Mouse (Mus musculus): ENCODE measurements around the gene Prkab1. TPM values are rescaled to one million over a fixed set of nuclear protein-coding genes. Genes with fewer than 3 reads are reported as not detected.
A peak's percentile ranks its signal among the peaks of the same experiment; 100 is the strongest.

The Prkab1 gene
- polyA plus RNA-seq, 1 experiment = 27.7 TPM

- Histone ChIP-seq H3K27ac (ENCODE audit: insufficient read depth, low read length) (no peak overlapping the region), H3K36me3 (ENCODE audit: control insufficient read depth, insufficient read depth, low read length, poor library complexity, severe bottlenecking) (peaks cover 19% of the 10 kb centered on the region), H3K4me3 (ENCODE audit: low read depth, low read length) (no peak overlapping the region), H3K9me3 (replicated peaks; ENCODE audit: control insufficient read depth, insufficient read depth, low read length, poor library complexity, severe bottlenecking) (no peaks in the 10 kb centered on the region), H3K4me1 (ENCODE audit: control insufficient read depth, insufficient read depth, low read length) (no peaks in the 10 kb centered on the region), H3K9ac (ENCODE audit: low read depth, poor library complexity, severe bottlenecking) (no peak overlapping the region), H3K27me3 (ENCODE audit: control insufficient read depth, insufficient read depth, low read length, poor library complexity, severe bottlenecking) (no peaks in the 10 kb centered on the region)
- TF ChIP-seq EP300 (IDR thresholded peaks at IDR 0.05; ENCODE audit: insufficient read depth, low read depth, low read length) = no peak
- no peak for TF ChIP-seq POLR2A (IDR thresholded peaks at IDR 0.05; ENCODE audit: insufficient read depth, low read length)
- TF ChIP-seq CTCF (IDR thresholded peaks at IDR 0.05; ENCODE audit: low read depth, low read length) = no peak
Observed at GRCm38 (mm10) chr5:116011700-116012099, 12.6 kb downstream of the Prkab1 start.

- H3K36me3 ChIP-seq (ENCODE audit: control insufficient read depth, insufficient read depth, low read length, poor library complexity, severe bottlenecking) = peaks cover 11% of the 10 kb centered on the region
- no peaks in the 10 kb centered on the region for H3K9me3 ChIP-seq (replicated peaks; ENCODE audit: control insufficient read depth, insufficient read depth, low read length, poor library complexity, severe bottlenecking)
- H3K27ac ChIP-seq (ENCODE audit: insufficient read depth, low read length) = no peak overlapping the region
- no peaks in the 10 kb centered on the region for H3K4me1 ChIP-seq (ENCODE audit: control insufficient read depth, insufficient read depth, low read length)
- H3K9ac ChIP-seq (ENCODE audit: low read depth, poor library complexity, severe bottlenecking) = no peak overlapping the region
- no peaks in the 10 kb centered on the region for H3K27me3 ChIP-seq (ENCODE audit: control insufficient read depth, insufficient read depth, low read length, poor library complexity, severe bottlenecking)
- TF ChIP-seq POLR2A (IDR thresholded peaks at IDR 0.05; ENCODE audit: insufficient read depth, low read length) (no peak), EP300 (IDR thresholded peaks at IDR 0.05; ENCODE audit: insufficient read depth, low read depth, low read length) (no peak), CTCF (IDR thresholded peaks at IDR 0.05; ENCODE audit: low read depth, low read length) (no peak)
- H3K4me3 ChIP-seq (ENCODE audit: low read depth, low read length) = no peak overlapping the region
Observed at GRCm38 (mm10) chr5:116009884-116010627, 14.3 kb downstream of the Prkab1 start.

DNA sequence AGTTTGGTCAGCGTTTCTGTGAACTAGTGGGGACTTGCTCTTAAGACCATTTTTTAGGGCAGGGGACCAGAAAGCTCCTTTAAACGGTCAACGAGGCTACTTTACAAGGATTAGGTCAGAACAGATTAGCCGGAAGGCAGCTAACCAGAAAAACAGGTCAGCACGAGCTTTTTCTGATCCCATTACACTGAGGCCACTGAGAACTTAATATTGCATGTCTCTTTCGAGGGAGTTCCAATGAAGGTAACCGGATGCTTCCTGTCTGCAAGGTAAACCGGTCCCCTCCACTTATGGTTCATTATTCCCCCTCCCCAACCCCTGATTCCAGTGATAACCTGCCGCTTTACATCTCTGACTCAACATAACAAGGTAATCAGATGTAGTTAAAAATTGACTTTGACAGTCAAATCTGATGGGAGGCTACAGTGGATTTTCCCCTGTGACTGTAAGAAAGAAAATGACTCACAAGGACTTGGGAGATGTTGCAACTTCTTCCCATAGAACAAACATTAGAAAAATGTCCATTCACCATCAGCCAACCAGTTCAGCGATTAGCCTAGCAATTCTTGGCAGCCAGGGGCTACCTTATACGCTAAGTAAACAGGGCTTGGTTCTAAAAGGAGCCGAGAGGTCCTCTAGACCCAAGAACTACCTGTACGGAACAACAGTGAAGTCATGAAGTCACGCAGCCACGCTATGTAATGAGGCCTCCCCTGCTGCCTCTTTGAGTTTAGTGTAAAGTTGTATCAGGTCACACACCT lies 15.0 kb downstream of the Prkab1 start:
- Histone ChIP-seq H3K36me3 (ENCODE audit: control insufficient read depth, insufficient read depth, low read length, poor library complexity, severe bottlenecking) (peaks cover 8% of the 10 kb centered on the region), H3K27me3 (ENCODE audit: control insufficient read depth, insufficient read depth, low read length, poor library complexity, severe bottlenecking) (no peaks in the 10 kb centered on the region), H3K9me3 (replicated peaks; ENCODE audit: control insufficient read depth, insufficient read depth, low read length, poor library complexity, severe bottlenecking) (no peaks in the 10 kb centered on the region), H3K27ac (ENCODE audit: insufficient read depth, low read length) (no peak overlapping the region), H3K9ac (ENCODE audit: low read depth, poor library complexity, severe bottlenecking) (no peak overlapping the region), H3K4me1 (ENCODE audit: control insufficient read depth, insufficient read depth, low read length) (no peaks in the 10 kb centered on the region), H3K4me3 (ENCODE audit: low read depth, low read length) (no peak overlapping the region)
- no peak for TF ChIP-seq POLR2A (IDR thresholded peaks at IDR 0.05; ENCODE audit: insufficient read depth, low read length)
- no peak for TF ChIP-seq EP300 (IDR thresholded peaks at IDR 0.05; ENCODE audit: insufficient read depth, low read depth, low read length)

GRCm38 (mm10) chr5:116007723-116008122 lies 16.6 kb downstream of the Prkab1 start:
- no peaks in the 10 kb centered on the region for H3K4me1 ChIP-seq (ENCODE audit: control insufficient read depth, insufficient read depth, low read length)
- H3K27ac ChIP-seq (ENCODE audit: insufficient read depth, low read length) = peak overlapping the region; percentile 2; the same call in 1 of the 2 replicates
- H3K36me3 ChIP-seq (ENCODE audit: control insufficient read depth, insufficient read depth, low read length, poor library complexity, severe bottlenecking) = no peaks in the 10 kb centered on the region
- no peaks in the 10 kb centered on the region for H3K9me3 ChIP-seq (replicated peaks; ENCODE audit: control insufficient read depth, insufficient read depth, low read length, poor library complexity, severe bottlenecking)
- H3K4me3 ChIP-seq (ENCODE audit: low read depth, low read length) = no peak overlapping the region; the same call in 1 of the 2 replicates
- no peak overlapping the region for H3K9ac ChIP-seq (ENCODE audit: low read depth, poor library complexity, severe bottlenecking)
- H3K27me3 ChIP-seq (ENCODE audit: control insufficient read depth, insufficient read depth, low read length, poor library complexity, severe bottlenecking) = no peaks in the 10 kb centered on the region
- no peak for TF ChIP-seq EP300 (IDR thresholded peaks at IDR 0.05; ENCODE audit: insufficient read depth, low read depth, low read length)
- no peak for TF ChIP-seq POLR2A (IDR thresholded peaks at IDR 0.05; ENCODE audit: insufficient read depth, low read length)
- TF ChIP-seq CTCF (IDR thresholded peaks at IDR 0.05; ENCODE audit: low read depth, low read length) = no peak

DNA sequence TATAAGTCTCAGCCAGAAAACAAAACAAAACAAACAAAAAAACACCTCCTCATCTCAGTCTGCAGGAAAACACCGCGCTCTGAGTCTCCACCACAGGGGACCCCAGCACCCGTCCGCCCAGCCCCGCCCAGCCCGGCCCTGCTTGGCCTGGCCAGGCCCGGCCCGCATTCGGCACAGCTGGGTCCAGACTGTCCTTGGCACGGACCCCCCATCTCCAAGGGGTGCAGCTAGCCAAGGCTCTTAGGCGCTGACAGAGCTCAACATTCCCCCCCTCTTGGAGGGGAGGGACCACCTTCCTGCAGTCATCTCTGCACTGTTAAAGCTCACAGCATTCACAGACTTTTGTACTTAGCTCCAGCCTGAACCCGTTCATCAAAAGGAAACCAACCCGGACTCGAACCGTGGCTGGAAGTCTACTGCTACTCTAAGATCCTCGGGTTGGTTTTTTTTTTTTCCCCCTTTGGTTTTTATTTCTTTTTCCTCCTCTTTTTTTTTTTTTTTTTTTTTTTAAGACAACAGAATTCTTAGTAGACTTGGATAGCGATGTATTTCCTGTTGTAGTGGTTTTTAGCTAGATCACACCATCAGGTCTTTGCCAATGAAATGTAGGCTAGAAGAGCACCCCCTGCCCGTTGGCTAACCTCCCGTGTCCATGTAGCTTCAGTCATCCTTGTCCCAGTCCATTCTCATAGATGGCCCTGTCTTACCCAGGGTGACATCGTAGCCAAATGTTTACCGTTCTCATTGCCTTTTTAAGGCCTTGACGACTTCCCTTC lies 17.8 kb downstream of the Prkab1 start:
- H3K9me3 ChIP-seq (replicated peaks; ENCODE audit: control insufficient read depth, insufficient read depth, low read length, poor library complexity, severe bottlenecking) = no peaks in the 10 kb centered on the region
- no peak overlapping the region for H3K4me3 ChIP-seq (ENCODE audit: low read depth, low read length)
- peak overlapping the region; percentile 6; the same call in 1 of the 2 replicates for H3K9ac ChIP-seq (ENCODE audit: low read depth, poor library complexity, severe bottlenecking)
- no peaks in the 10 kb centered on the region for H3K36me3 ChIP-seq (ENCODE audit: control insufficient read depth, insufficient read depth, low read length, poor library complexity, severe bottlenecking)
- no peaks in the 10 kb centered on the region for H3K27me3 ChIP-seq (ENCODE audit: control insufficient read depth, insufficient read depth, low read length, poor library complexity, severe bottlenecking)
- H3K4me1 ChIP-seq (ENCODE audit: control insufficient read depth, insufficient read depth, low read length) = no peaks in the 10 kb centered on the region
- no peak for TF ChIP-seq POLR2A (IDR thresholded peaks at IDR 0.05; ENCODE audit: insufficient read depth, low read length)
- no peak for TF ChIP-seq CTCF (IDR thresholded peaks at IDR 0.05; ENCODE audit: low read depth, low read length)
- no peak for TF ChIP-seq EP300 (IDR thresholded peaks at IDR 0.05; ENCODE audit: insufficient read depth, low read depth, low read length)
- H3K27ac ChIP-seq (ENCODE audit: insufficient read depth, low read length) = no peak overlapping the region

Data from ES-Bruce4 (cell line).